Mouse (Mus musculus) testis, postnatal 10 days (tissue): Measurements from ENCODE around the gene Idh2.

ENCODE experiments used
- DNase-seq: peaks from one replicate; pipeline ENCODE4 v3.0.0; 2021; ENCODE audit warnings: low spot score

Gene Idh2

GRCm38 (mm10) chr7:80123115-80123514 lies 7.9 kb upstream of the Idh2 start:
- DNase-seq: no peak

- no peak for DNase-seq
These were observed 5.9 kb upstream of the Idh2 start for GRCm38 (mm10) chr7:80121083-80121482.

GRCm38 (mm10) chr7:80119198-80119597 lies 4.0 kb upstream of the Idh2 start:
- no peak for DNase-seq

GRCm38 (mm10) chr7:80116158-80116557 lies 966 bp upstream of the Idh2 start:
- no peak for DNase-seq

GRCm38 (mm10) chr7:80114451-80115223 lies 555 bp downstream of the Idh2 start:
- peak; percentile 61 for DNase-seq

- DNase-seq: no peak
These were observed 1.2 kb downstream of the Idh2 start for GRCm38 (mm10) chr7:80113989-80114388.

GRCm38 (mm10) chr7:80111066-80112045 lies 3.8 kb downstream of the Idh2 start:
- no peak for DNase-seq

- DNase-seq: no peak
These were observed 8.8 kb downstream of the Idh2 start for GRCm38 (mm10) chr7:80106441-80106840.

GRCm38 (mm10) chr7:80105637-80106390 lies 9.4 kb downstream of the Idh2 start:
- DNase-seq: no peak

GRCm38 (mm10) chr7:80103335-80103734 lies 11.9 kb downstream of the Idh2 start:
- no peak for DNase-seq

GRCm38 (mm10) chr7:80098389-80098976 lies 16.7 kb downstream of the Idh2 start:
- no peak for DNase-seq

- no peak for DNase-seq
These were observed 19.4 kb downstream of the Idh2 start for GRCm38 (mm10) chr7:80095598-80096309.

GRCm38 (mm10) chr7:80094481-80094880 lies 20.7 kb downstream of the Idh2 start:
- DNase-seq: no peak

- DNase-seq: no peak
These were observed 22.7 kb downstream of the Idh2 start for GRCm38 (mm10) chr7:80092351-80093046.

GRCm38 (mm10) chr7:80091866-80092210 lies 23.4 kb downstream of the Idh2 start:
- no peak for DNase-seq

- no peak for DNase-seq
These were observed 24.0 kb downstream of the Idh2 start for GRCm38 (mm10) chr7:80091004-80091865.

GRCm38 (mm10) chr7:80090191-80091003 lies 24.8 kb downstream of the Idh2 start:
- no peak for DNase-seq

- no peak for DNase-seq
These were observed 27.0 kb downstream of the Idh2 start for GRCm38 (mm10) chr7:80088191-80088590.
